ENCODE assay signal across 25 mouse cellular contexts in genomic region chr4:131590136-131590535, GRCm38 (mm10).
DNase-seq lines count a peak whose midpoint lies in the region; ATAC-seq and TF ChIP-seq lines count a peak whose summit lies in the region.
"Had no signal": no experiment of that assay in that cellular context is flagged by ENCODE, and none has a peak within 500 bp of the region (broad histone marks: within the 10 kb centered on the region; RNA-seq: fewer than 3 reads in every experiment).

No protein-coding gene starts in this region.

- H3K27ac ChIP-seq in testis, adult 2 months (ENCODE audit: control insufficient read depth, insufficient read depth, low read depth, low read length): no peak overlapping the region
- H3K27ac ChIP-seq: embryonic facial prominence, embryonic 12.5 days; heart, embryonic 10.5 days; heart, embryonic 15.5 days; liver, embryonic 12.5 days; neural tube, embryonic 15.5 days had no signal

- peak overlapping the region; percentile 56; the same call in 1 of the 2 replicates for H3K4me3 ChIP-seq in testis, adult 2 months (ENCODE audit: control insufficient read depth, low read depth, low read length)
- H3K4me3 ChIP-seq: embryonic facial prominence, embryonic 12.5 days; heart, embryonic 10.5 days; heart, embryonic 15.5 days; liver, embryonic 12.5 days; neural tube, embryonic 15.5 days had no signal

- H3K36me3 ChIP-seq in testis, adult 2 months (ENCODE audit: control insufficient read depth, insufficient read depth, low read length): no peaks in the 10 kb centered on the region
- H3K36me3 ChIP-seq: embryonic facial prominence, embryonic 12.5 days; heart, embryonic 10.5 days; heart, embryonic 15.5 days; liver, embryonic 12.5 days; neural tube, embryonic 15.5 days had no signal

- ATAC-seq in cerebellum, adult (ENCODE audit: insufficient number of reproducible peaks, low FRiP score, low TSS enrichment): no peak
- ATAC-seq: forebrain, embryonic 14.5 days; hindbrain, embryonic 16.5 days; liver, embryonic 12.5 days; liver, postnatal 0 days; lung, postnatal 0 days had no signal

- peak; percentile 45 to 48 for DNase-seq in cerebellum, postnatal 14 days
- no peak for DNase-seq in testis, postnatal 14 days (ENCODE audit: low spot score)
- DNase-seq in kidney, postnatal 25 days: peak; percentile 63 to 81
- DNase-seq in embryo, embryonic 10 days (ENCODE audit: low spot score): no peak
- DNase-seq in adrenal gland, postnatal 10 days: no peak
- DNase-seq: cerebellum, adult 11-12 months; cerebellum, postnatal 36 days; embryo, embryonic 11 days; gastrocnemius, postnatal 14 days; layer of hippocampus, postnatal 36 days; left cerebral cortex, postnatal 4 days; liver, postnatal 0 days; lung, postnatal 4 days; midbrain, embryonic 14.5 days; right cerebral cortex, adult 18-20 months had no signal

- no peak for TF ChIP-seq CTCF in testis, adult 2 months (IDR thresholded peaks at IDR 0.05; ENCODE audit: control insufficient read depth, insufficient read depth, insufficient replicate concordance, low read depth, low read length)

- TF ChIP-seq POLR2A in testis, adult 2 months (IDR thresholded peaks at IDR 0.05; ENCODE audit: control insufficient read depth, low read depth, low read length): no peak

- no peaks in the 10 kb centered on the region for H3K4me1 ChIP-seq in testis, adult 2 months (ENCODE audit: control insufficient read depth, insufficient read depth, low read length)
- H3K4me1 ChIP-seq: embryonic facial prominence, embryonic 12.5 days; heart, embryonic 10.5 days; heart, embryonic 15.5 days; liver, embryonic 12.5 days had no signal

- H3K27me3 ChIP-seq in testis, adult 2 months (ENCODE audit: control insufficient read depth, insufficient read depth, low read length): no peaks in the 10 kb centered on the region
- H3K27me3 ChIP-seq: embryonic facial prominence, embryonic 12.5 days; heart, embryonic 15.5 days; liver, embryonic 12.5 days; neural tube, embryonic 15.5 days had no signal

Comparison
In these comparisons a context has a peak if more than half of its experiments do, and no peak if none do; other contexts are left out.
1. DNase-seq: peak in cerebellum, postnatal 14 days (2 of 2) and kidney, postnatal 25 days (2 of 2); none in testis, postnatal 14 days (single experiment), embryo, embryonic 10 days (single experiment) and adrenal gland, postnatal 10 days (single experiment).